Mouse (Mus musculus): ENCODE data around the gene Ctdsp1.

GRCm38 (mm10) chr1:74364270-74364669 lies 27.0 kb upstream of the Ctdsp1 start:
- TF ChIP-seq EP300 (IDR thresholded peaks at IDR 0.05; ENCODE audit: insufficient read depth, low read depth, low read length) (no peak; the same call in 1 of the 2 replicates), POLR2A (IDR thresholded peaks at IDR 0.05; ENCODE audit: insufficient read depth, low read depth, low read length) (no peak), CTCF (IDR thresholded peaks at IDR 0.05) (no peak)
